Mouse (Mus musculus) T-helper 1 cell (primary cell): ENCODE measurements at regions not wholly inside any gene's neighbourhood (a gene's known extent, or its start where the extent isn't known, plus 50 kb on each side); places are given as distances from the start of the nearest gene placed in this dataset.

Experiments
- in situ Hi-C: fragments of 300-600 bp; cut with MboI, MseI; formaldehyde crosslinking; loops from one replicate; pipeline ENCODE4 v1.15.1; 2025; ENCODE audit warnings: high pct_unique_total_duplicates

GRCm38 (mm10) chr10:118501571-118501970 is 60.7 kb downstream of the Ifng start:
- in situ Hi-C loops: no loop called here

- in situ Hi-C loops: loop anchor here (5.0 kb wide), 1 partner anchor 53 kb away; no protein-coding TSS in a partner anchor
These were observed 64.0 kb downstream of the Ifng start for GRCm38 (mm10) chr10:118504811-118505210.

GRCm38 (mm10) chr10:118506154-118506553 is 65.3 kb downstream of the Ifng start:
- in situ Hi-C loops: loop anchor here (5.0 kb wide), 1 partner anchor 54 kb away; no protein-coding TSS in a partner anchor

- in situ Hi-C loops: loop anchor here (5.0 kb wide), 1 partner anchor 55 kb away; no protein-coding TSS in a partner anchor
These were observed 66.8 kb downstream of the Ifng start for GRCm38 (mm10) chr10:118507630-118508029.

GRCm38 (mm10) chr10:118516839-118517238 is 76.0 kb downstream of the Ifng start:
- in situ Hi-C loops: no loop called here

GRCm38 (mm10) chr10:118517995-118518394 is 77.1 kb downstream of the Ifng start:
- in situ Hi-C loops: no loop called here

- in situ Hi-C loops: loop anchor here (5.0 kb wide), 1 partner anchor 174 kb away; no protein-coding TSS in a partner anchor
These were observed 105.1 kb downstream of the Ifng start for GRCm38 (mm10) chr10:118545966-118546365.

- in situ Hi-C loops: no loop called here
These were observed 109.4 kb downstream of the Ifng start for GRCm38 (mm10) chr10:118550201-118550600.

- in situ Hi-C loops: no loop called here
These were observed 118.0 kb downstream of the Ifng start for GRCm38 (mm10) chr10:118558848-118559247.

- in situ Hi-C loops: no loop called here
These were observed 123.2 kb downstream of the Ifng start for GRCm38 (mm10) chr10:118564041-118564440.

GRCm38 (mm10) chr10:118564528-118565268 is 123.9 kb downstream of the Ifng start:
- in situ Hi-C loops: no loop called here

- in situ Hi-C loops: no loop called here
These were observed 127.8 kb downstream of the Ifng start for GRCm38 (mm10) chr10:118568617-118569016.

- in situ Hi-C loops: no loop called here
These were observed 128.6 kb downstream of the Ifng start for GRCm38 (mm10) chr10:118569424-118569823.

GRCm38 (mm10) chr10:118573247-118573646 is 132.4 kb downstream of the Ifng start:
- in situ Hi-C loops: no loop called here

GRCm38 (mm10) chr10:118575570-118575969 is 134.7 kb downstream of the Ifng start:
- in situ Hi-C loops: no loop called here

GRCm38 (mm10) chr10:118581376-118581775 is 140.5 kb downstream of the Ifng start:
- in situ Hi-C loops: no loop called here

GRCm38 (mm10) chr10:118585821-118586220 is 145.0 kb downstream of the Ifng start:
- in situ Hi-C loops: no loop called here

GRCm38 (mm10) chr10:118588198-118588597 is 147.4 kb downstream of the Ifng start:
- in situ Hi-C loops: no loop called here

- in situ Hi-C loops: no loop called here
These were observed 152.0 kb downstream of the Ifng start for GRCm38 (mm10) chr10:118592648-118593368.

GRCm38 (mm10) chr10:118596206-118596605 is 155.4 kb downstream of the Ifng start:
- in situ Hi-C loops: no loop called here

GRCm38 (mm10) chr10:118598497-118598896 is 157.7 kb downstream of the Ifng start:
- in situ Hi-C loops: no loop called here

- in situ Hi-C loops: no loop called here
These were observed 158.4 kb downstream of the Ifng start for GRCm38 (mm10) chr10:118599197-118599596.

GRCm38 (mm10) chr10:118599610-118600009 is 158.8 kb downstream of the Ifng start:
- in situ Hi-C loops: no loop called here
